Mouse (Mus musculus): ENCODE measurements around the gene Colgalt1. TPM values are rescaled to one million over a fixed set of nuclear protein-coding genes. Genes with fewer than 3 reads are reported as not detected.

Gene Colgalt1
- polyA plus RNA-seq, 1 experiment = 144 TPM

GRCm38 (mm10) chr8:71668220-71668975 lies 57.6 kb downstream of the Colgalt1 start:
- no peak for DNase-seq (ENCODE audit: low spot score)

- DNase-seq (ENCODE audit: low spot score) = no peak
Measured at GRCm38 (mm10) chr8:71670198-71670597, 59.4 kb downstream of the Colgalt1 start.

GRCm38 (mm10) chr8:71670621-71671548 lies 60.1 kb downstream of the Colgalt1 start:
- no peak for DNase-seq (ENCODE audit: low spot score)

GRCm38 (mm10) chr8:71671549-71671965 lies 60.8 kb downstream of the Colgalt1 start, which contains the start of gene Unc13a:
Unc13a (minus strand) TSS chr8:71671757.
- peak; percentile 80 for DNase-seq (ENCODE audit: low spot score)

- no peak for DNase-seq (ENCODE audit: low spot score)
Measured at GRCm38 (mm10) chr8:71672168-71672735, 61.5 kb downstream of the Colgalt1 start.

GRCm38 (mm10) chr8:71674071-71674470 lies 63.3 kb downstream of the Colgalt1 start:
- no peak for DNase-seq (ENCODE audit: low spot score)

Other genes starting within 250 kb of the Colgalt1 start
- 218 and 244 TPM in 2 replicates for gene Use1, start 244.2 kb upstream of the Colgalt1 start, polyA plus RNA-seq (2012; rRNA removed)
- gene Ocel1, start 239.7 kb upstream of the Colgalt1 start, polyA plus RNA-seq (2012; rRNA removed) = 10.3 and 12.0 TPM in 2 replicates
- 65.7 and 75.0 TPM in 2 replicates for gene Nr2f6, start 229.0 kb upstream of the Colgalt1 start, polyA plus RNA-seq (2012; rRNA removed)
- gene Ushbp1, start 215.2 kb upstream of the Colgalt1 start, polyA plus RNA-seq (2012; rRNA removed) = 22.0 and 23.9 TPM in 2 replicates
- gene Babam1, start 214.1 kb upstream of the Colgalt1 start, polyA plus RNA-seq (2012; rRNA removed) = 87.3 and 92.4 TPM in 2 replicates
- gene Ankle1, start 205.0 kb upstream of the Colgalt1 start, polyA plus RNA-seq (2012; rRNA removed) = 1.9 and 2.6 TPM in 2 replicates
- 43.8 and 49.5 TPM in 2 replicates for gene Abhd8, start 147.3 kb upstream of the Colgalt1 start, polyA plus RNA-seq (2012; rRNA removed)
- 38.5 and 45.3 TPM in 2 replicates for gene Mrpl34, start 146.0 kb upstream of the Colgalt1 start, polyA plus RNA-seq (2012; rRNA removed)
- gene Dda1, start 141.8 kb upstream of the Colgalt1 start, polyA plus RNA-seq (2012; rRNA removed) = 56.7 and 67.3 TPM in 2 replicates
- gene Ano8, start 125.0 kb upstream of the Colgalt1 start, polyA plus RNA-seq (2012; rRNA removed) = 22.1 and 23.9 TPM in 2 replicates
- gene Gtpbp3, start 122.9 kb upstream of the Colgalt1 start, polyA plus RNA-seq (2012; rRNA removed) = 21.9 and 25.5 TPM in 2 replicates
- gene Plvap, start 99.2 kb upstream of the Colgalt1 start, polyA plus RNA-seq (2012; rRNA removed) = 59.3 and 67.0 TPM in 2 replicates
- gene Ccdc194, start 85.3 kb upstream of the Colgalt1 start, polyA plus RNA-seq (2012; rRNA removed) = 0.12 TPM in 2 replicates
- gene Bst2, start 73.5 kb upstream of the Colgalt1 start, polyA plus RNA-seq (2012; rRNA removed) = 110 and 117 TPM in 2 replicates
- gene Mvb12a, start 68.1 kb upstream of the Colgalt1 start, polyA plus RNA-seq (2012; rRNA removed) = 96.1 and 115 TPM in 2 replicates
- 2.3 and 3.0 TPM in 2 replicates for gene Tmem221, start 52.1 kb upstream of the Colgalt1 start, polyA plus RNA-seq (2012; rRNA removed)
- 0.01 and 0.04 TPM in 2 replicates for gene Nxnl1, start 44.4 kb upstream of the Colgalt1 start, polyA plus RNA-seq (2012; rRNA removed)
- 57.3 and 63.8 TPM in 2 replicates for gene Slc27a1, start 42.1 kb upstream of the Colgalt1 start, polyA plus RNA-seq (2012; rRNA removed)
- gene Pgls, start 18.8 kb upstream of the Colgalt1 start, polyA plus RNA-seq (2012; rRNA removed) = 41.7 and 60.4 TPM in 2 replicates
- 3.1 and 3.7 TPM in 2 replicates for gene Fam129c, start 13.3 kb upstream of the Colgalt1 start, polyA plus RNA-seq (2012; rRNA removed)
- gene Unc13a, start 60.8 kb downstream of the Colgalt1 start, polyA plus RNA-seq (2012; rRNA removed) = 0.44 and 0.47 TPM in 2 replicates
- 14.9 and 17.1 TPM in 2 replicates for gene Jak3, start 65.3 kb downstream of the Colgalt1 start, polyA plus RNA-seq (2012; rRNA removed)
- 7.7 and 11.7 TPM in 2 replicates for gene Insl3, start 78.2 kb downstream of the Colgalt1 start, polyA plus RNA-seq (2012; rRNA removed)
- 4.8 and 7.4 TPM in 2 replicates for gene B3gnt3, start 90.8 kb downstream of the Colgalt1 start, polyA plus RNA-seq (2012; rRNA removed)
- gene Fcho1, start 114.7 kb downstream of the Colgalt1 start, polyA plus RNA-seq (2012; rRNA removed) = 4.5 and 5.3 TPM in 2 replicates

All from urinary bladder, adult 2 months (tissue).